Mouse (Mus musculus) ES-Bruce4 (cell line): ENCODE measurements around the gene Zfp955a. TPM values are rescaled to one million over a fixed set of nuclear protein-coding genes. Genes with fewer than 3 reads are reported as not detected.
"Not testable (repeated sequence)": the region's sequence is repeated elsewhere in the genome, so short reads cannot be mapped to it uniquely, and the experiment has no call there.

Experiments used
- H3K27ac ChIP-seq: 2 replicates; pipeline ENCODE4 v1.5.1; 2012; ENCODE audit warnings: low read length, inconsistent platforms; ENCODE audit not compliant: insufficient read depth
- H3K27me3 ChIP-seq: 2 replicates; pipeline ENCODE4 v1.6.1; 2012; ENCODE audit warnings: mild to moderate bottlenecking, low read length, inconsistent platforms; ENCODE audit not compliant: control insufficient read depth, poor library complexity, insufficient read depth, severe bottlenecking
- H3K36me3 ChIP-seq: 2 replicates; pipeline ENCODE4 v1.6.1; 2012; ENCODE audit warnings: inconsistent platforms, mild to moderate bottlenecking, low read length, moderate library complexity; ENCODE audit not compliant: control insufficient read depth, poor library complexity, insufficient read depth, severe bottlenecking
- H3K4me1 ChIP-seq: one replicate; pipeline ENCODE4 v1.8.1; 2011; ENCODE audit warnings: low read length; ENCODE audit not compliant: control insufficient read depth, insufficient read depth
- H3K4me3 ChIP-seq: 2 replicates; pipeline ENCODE4 v1.5.1; 2011; ENCODE audit warnings: low read depth, mild to moderate bottlenecking, low read length
- H3K9ac ChIP-seq: 2 replicates; pipeline ENCODE4 v1.6.1; 2012; ENCODE audit warnings: low read depth, mild to moderate bottlenecking, inconsistent platforms; ENCODE audit not compliant: poor library complexity, severe bottlenecking
- H3K9me3 ChIP-seq: replicated peaks from 2 replicates; pipeline ENCODE4 v1.6.1; 2012; ENCODE audit warnings: mild to moderate bottlenecking, low read length, inconsistent platforms; ENCODE audit not compliant: control insufficient read depth, poor library complexity, insufficient read depth, severe bottlenecking
- CTCF ChIP-seq: IDR thresholded peaks from one replicate; pipeline ENCODE4 v1.8.1; 2011; ENCODE audit warnings: low read depth, low read length
- EP300 ChIP-seq: IDR thresholded peaks from 2 replicates; pipeline ENCODE4 v1.6.1; 2011; ENCODE audit warnings: low read depth, low read length; ENCODE audit not compliant: insufficient read depth
- POLR2A ChIP-seq: IDR thresholded peaks from one replicate; pipeline ENCODE4 v1.8.1; 2011; ENCODE audit warnings: low read length; ENCODE audit not compliant: insufficient read depth
- polyA plus RNA-seq: library from polyadenylated mRNA; stranded (reverse); fragments of >200 nt; gene quantifications from 2 replicates; pipeline ENCODE4 v1.2.4, GENCODE M21; 2011; ENCODE audit warnings: low read depth; ENCODE audit not compliant: missing spikeins, insufficient read depth, insufficient read length

The Zfp955a gene
- polyA plus RNA-seq: 13.8 and 14.0 TPM in 2 replicates

GRCm38 (mm10) chr17:33254530-33255318 lies at the start of gene Zfp955a:
Gene Zfp955a, minus strand, starts transcription at chr17:33255145.
- not testable (repeated sequence) for H3K27ac ChIP-seq, H3K36me3 ChIP-seq, H3K27me3 ChIP-seq, H3K9me3 ChIP-seq, H3K4me1 ChIP-seq, H3K9ac ChIP-seq, H3K4me3 ChIP-seq

- H3K9me3 ChIP-seq, H3K4me1 ChIP-seq, H3K27me3 ChIP-seq, H3K27ac ChIP-seq, H3K36me3 ChIP-seq, H3K4me3 ChIP-seq, H3K9ac ChIP-seq: not testable (repeated sequence)
These were observed 34.9 kb upstream of the Zfp955a start for GRCm38 (mm10) chr17:33289876-33290149.

- H3K9me3 ChIP-seq, H3K4me3 ChIP-seq, H3K27me3 ChIP-seq, H3K9ac ChIP-seq, H3K36me3 ChIP-seq, H3K27ac ChIP-seq, H3K4me1 ChIP-seq: not testable (repeated sequence)
These were observed 34.3 kb upstream of the Zfp955a start, which contains the start of gene Zfp955b for GRCm38 (mm10) chr17:33289039-33289875. Gene Zfp955b, plus strand, starts transcription at chr17:33289544.

GRCm38 (mm10) chr17:33268907-33269306 lies 14.0 kb upstream of the Zfp955a start:
- Histone ChIP-seq H3K9me3 (no peaks in the 10 kb centered on the region), H3K9ac (no peak overlapping the region), H3K4me3 (no peak overlapping the region), H3K4me1 (no peaks in the 10 kb centered on the region), H3K36me3 (no peaks in the 10 kb centered on the region), H3K27ac (no peak overlapping the region), H3K27me3 (no peaks in the 10 kb centered on the region)
- no peak for TF ChIP-seq POLR2A

- Histone ChIP-seq H3K4me3 (no peak within 1 kb of the TSS), H3K27me3 (no peaks in the 10 kb centered on the region), H3K9me3 (no peaks in the 10 kb centered on the region), H3K4me1 (no peaks in the 10 kb centered on the region), H3K27ac (no peak within 1 kb of the TSS), H3K9ac (no peak within 1 kb of the TSS), H3K36me3 (no peaks in the 10 kb centered on the region)
- TF ChIP-seq EP300: no peak
- no peak for TF ChIP-seq CTCF
- no peak for TF ChIP-seq POLR2A
These were observed 9.4 kb upstream of the Zfp955a start, which contains the start of gene Olfr63 for GRCm38 (mm10) chr17:33264376-33264775. Gene Olfr63, plus strand, starts transcription at chr17:33264676.

GRCm38 (mm10) chr17:33255319-33255657 lies 343 bp upstream of the Zfp955a start:
- not testable (repeated sequence) for H3K27me3 ChIP-seq, H3K4me3 ChIP-seq, H3K9me3 ChIP-seq, H3K27ac ChIP-seq, H3K36me3 ChIP-seq, H3K9ac ChIP-seq, H3K4me1 ChIP-seq

GRCm38 (mm10) chr17:33236646-33237045 lies 18.3 kb downstream of the Zfp955a start:
- not testable (repeated sequence) for H3K4me3 ChIP-seq, H3K4me1 ChIP-seq, H3K9ac ChIP-seq, H3K36me3 ChIP-seq, H3K27me3 ChIP-seq, H3K27ac ChIP-seq, H3K9me3 ChIP-seq
